Mouse (Mus musculus): ENCODE data around the gene Fkbp5.
"Not testable (repeated sequence)": the region's sequence is repeated elsewhere in the genome, so short reads cannot be mapped to it uniquely, and the experiment has no call there.

The Fkbp5 gene

GRCm38 (mm10) chr17:28517441-28517955 lies at the start of gene Fkbp5:
Gene Fkbp5 (minus strand): TSS chr17:28517527.
- DNase-seq (ENCODE audit: low spot score), result peak; percentile 78

- DNase-seq (ENCODE audit: low spot score), result no peak
These were observed 47.9 kb upstream of the Fkbp5 start for GRCm38 (mm10) chr17:28565181-28565580.

GRCm38 (mm10) chr17:28561613-28562012 lies 44.3 kb upstream of the Fkbp5 start:
- DNase-seq (ENCODE audit: low spot score), result no peak

GRCm38 (mm10) chr17:28560598-28560997 lies 43.3 kb upstream of the Fkbp5 start, which contains the start of gene Clps:
Gene Clps (minus strand): TSS chr17:28560766.
- DNase-seq (ENCODE audit: low spot score), result no peak

GRCm38 (mm10) chr17:28557772-28558171 lies 40.4 kb upstream of the Fkbp5 start:
- no peak for DNase-seq (ENCODE audit: low spot score)

GRCm38 (mm10) chr17:28556635-28557396 lies 39.5 kb upstream of the Fkbp5 start:
- no peak for DNase-seq (ENCODE audit: low spot score)

GRCm38 (mm10) chr17:28554021-28554420 lies 36.7 kb upstream of the Fkbp5 start:
- DNase-seq (ENCODE audit: low spot score), result not testable (repeated sequence)

- peak; percentile 43 for DNase-seq (ENCODE audit: low spot score)
These were observed 35.9 kb upstream of the Fkbp5 start for GRCm38 (mm10) chr17:28553040-28553793.

- no peak for DNase-seq (ENCODE audit: low spot score)
These were observed 31.8 kb upstream of the Fkbp5 start, which contains the start of gene Clpsl2 for GRCm38 (mm10) chr17:28549111-28549510. Gene Clpsl2 (plus strand): TSS chr17:28549411.

GRCm38 (mm10) chr17:28548550-28548949 lies 31.2 kb upstream of the Fkbp5 start:
- DNase-seq (ENCODE audit: low spot score), result no peak

- DNase-seq (ENCODE audit: low spot score), result no peak
These were observed 29.6 kb upstream of the Fkbp5 start for GRCm38 (mm10) chr17:28546925-28547324.

- no peak for DNase-seq (ENCODE audit: low spot score)
These were observed 20.6 kb upstream of the Fkbp5 start for GRCm38 (mm10) chr17:28537881-28538280.

- DNase-seq (ENCODE audit: low spot score), result no peak
These were observed 16.0 kb upstream of the Fkbp5 start for GRCm38 (mm10) chr17:28533327-28533726.

GRCm38 (mm10) chr17:28532557-28532956 lies 15.2 kb upstream of the Fkbp5 start:
- DNase-seq (ENCODE audit: low spot score), result no peak

- DNase-seq (ENCODE audit: low spot score), result no peak
These were observed 14.6 kb upstream of the Fkbp5 start for GRCm38 (mm10) chr17:28531946-28532345.

GRCm38 (mm10) chr17:28530506-28530905 lies 13.2 kb upstream of the Fkbp5 start, which contains the start of gene Armc12:
Gene Armc12 (plus strand): TSS chr17:28530806.
- DNase-seq (ENCODE audit: low spot score), result no peak

- DNase-seq (ENCODE audit: low spot score), result no peak
These were observed 11.8 kb upstream of the Fkbp5 start for GRCm38 (mm10) chr17:28529116-28529515.

GRCm38 (mm10) chr17:28528043-28528351 lies 10.7 kb upstream of the Fkbp5 start:
- DNase-seq (ENCODE audit: low spot score), result peak; percentile 74

- DNase-seq (ENCODE audit: low spot score), result peak; percentile 47
These were observed 10.1 kb upstream of the Fkbp5 start for GRCm38 (mm10) chr17:28527184-28528042.

GRCm38 (mm10) chr17:28524831-28525430 lies 7.6 kb upstream of the Fkbp5 start:
- DNase-seq (ENCODE audit: low spot score), result no peak

- DNase-seq (ENCODE audit: low spot score), result no peak
These were observed 6.8 kb upstream of the Fkbp5 start for GRCm38 (mm10) chr17:28524009-28524695.
